Mouse (Mus musculus) limb, embryonic 10.5 days (tissue): Measurements from ENCODE around the gene Ubxn4. TPM values are rescaled to one million over a fixed set of nuclear protein-coding genes. Genes with fewer than 3 reads are reported as not detected.
"Not testable (repeated sequence)": the region's sequence is repeated elsewhere in the genome, so short reads cannot be mapped to it uniquely, and the experiment has no call there.

Experiments used
- DNase-seq: peaks from one replicate; pipeline ENCODE4 v3.0.0-alpha.2; 2017; ENCODE audit warnings: low spot score
- H3K27ac ChIP-seq: fragments of 300-500 bp; sonication (generic); 2 replicates; pipeline ENCODE4 v1.5.1; 2016; ENCODE audit warnings: mild to moderate bottlenecking
- H3K27me3 ChIP-seq: fragments of 300-500 bp; sonication (generic); 2 replicates; pipeline ENCODE4 v1.6.1; 2016; ENCODE audit warnings: low read depth, mild to moderate bottlenecking; ENCODE audit not compliant: poor library complexity, severe bottlenecking
- H3K36me3 ChIP-seq: fragments of 300-500 bp; sonication (generic); 2 replicates; pipeline ENCODE4 v1.6.1; 2016; ENCODE audit warnings: mild to moderate bottlenecking, moderate library complexity
- H3K4me1 ChIP-seq: fragments of 300-500 bp; sonication (generic); 2 replicates; pipeline ENCODE4 v1.6.1; 2016
- H3K4me3 ChIP-seq: fragments of 300-500 bp; sonication (generic); 2 replicates; pipeline ENCODE4 v1.5.1; 2016; ENCODE audit warnings: mild to moderate bottlenecking, moderate library complexity
- H3K9me3 ChIP-seq: fragments of 300-500 bp; sonication (generic); replicated peaks from 2 replicates; pipeline ENCODE4 v1.6.1; 2016; ENCODE audit warnings: mild to moderate bottlenecking
- WGBS: fragments of 180-500 bp; shearing (Covaris S2); methylation state at CpG from one replicate; pipeline ENCODE4 v1.1.7; 2016; 5-methylcytosine and 5-hydroxymethylcytosine counted together
- polyA plus RNA-seq: library from polyadenylated mRNA; unstranded; fragments of >200 nt; fragmentation: Nextera tagmentation; extraction: Ambion mirVana; gene quantifications from 2 replicates; pipeline ENCODE4 v1.2.1, GENCODE M21; 2016

The Ubxn4 gene
- polyA plus RNA-seq = 46.0 and 55.2 TPM in 2 replicates

DNA sequence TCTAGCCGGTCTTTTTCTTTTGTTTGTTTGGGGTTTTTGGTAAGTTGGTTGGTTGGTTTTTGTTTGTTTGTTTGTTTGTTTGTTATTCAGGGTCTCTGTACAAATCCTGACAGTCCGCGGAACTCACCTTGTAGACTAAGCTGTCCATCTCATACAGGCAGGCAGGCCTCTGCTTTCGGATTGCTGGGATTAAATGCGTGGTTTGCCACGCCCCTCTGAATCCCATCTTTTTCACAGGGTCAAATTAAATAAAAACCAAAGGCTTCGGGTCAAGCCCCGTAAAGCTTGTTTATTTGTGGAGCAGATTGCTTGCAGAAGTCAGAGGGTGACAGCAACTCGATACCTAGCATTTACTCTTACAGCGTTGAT, at the start of gene Ubxn4:
Gene Ubxn4 (plus strand): TSS at position 338 of the 369 bp plus-strand sequence.
- no peaks in the 10 kb centered on the region for H3K27me3 ChIP-seq
- WGBS = 13% methylated on average over 10 of the region's 10 CpGs

DNA sequence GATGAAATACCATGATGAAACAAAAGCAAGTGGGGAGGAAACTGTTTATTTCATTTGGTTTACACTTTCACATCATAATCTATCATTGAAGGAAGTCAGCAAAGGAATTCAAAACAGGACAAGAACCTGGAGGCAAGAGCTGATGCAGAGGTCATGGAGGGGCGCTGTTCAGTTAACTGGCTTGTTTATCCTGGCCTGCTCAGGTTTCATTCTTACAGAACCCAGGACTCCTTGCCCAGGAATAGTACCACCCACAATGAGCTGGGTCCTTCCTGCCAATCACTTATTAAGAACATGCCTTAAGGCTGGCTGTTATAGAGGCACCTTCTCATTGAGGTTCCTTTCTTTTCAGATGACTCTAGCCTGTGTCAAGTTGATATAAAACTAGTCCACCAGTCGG, 49.8 kb upstream of the Ubxn4 start:
- DNase-seq = no peak
- peaks cover 73% of the 10 kb centered on the region for H3K36me3 ChIP-seq
- H3K4me3 ChIP-seq = no peak overlapping the region
- 50% methylated on average over 2 of the region's 2 CpGs for WGBS
- H3K27ac ChIP-seq = no peak overlapping the region
- H3K4me1 ChIP-seq = no peaks in the 10 kb centered on the region
- no peaks in the 10 kb centered on the region for H3K27me3 ChIP-seq
- no peaks in the 10 kb centered on the region for H3K9me3 ChIP-seq

More for the DNA sequence above, at the start of gene Ubxn4:
- H3K9me3 ChIP-seq = no peaks in the 10 kb centered on the region
- peaks cover 12% of the 10 kb centered on the region for H3K36me3 ChIP-seq
- peak within 1 kb of the TSS; percentile 87 for H3K4me3 ChIP-seq
- DNase-seq = no peak
- H3K27ac ChIP-seq = peak within 1 kb of the TSS; percentile 96
- peaks cover 6% of the 10 kb centered on the region; the same call in 1 of the 2 replicates for H3K4me1 ChIP-seq

DNA sequence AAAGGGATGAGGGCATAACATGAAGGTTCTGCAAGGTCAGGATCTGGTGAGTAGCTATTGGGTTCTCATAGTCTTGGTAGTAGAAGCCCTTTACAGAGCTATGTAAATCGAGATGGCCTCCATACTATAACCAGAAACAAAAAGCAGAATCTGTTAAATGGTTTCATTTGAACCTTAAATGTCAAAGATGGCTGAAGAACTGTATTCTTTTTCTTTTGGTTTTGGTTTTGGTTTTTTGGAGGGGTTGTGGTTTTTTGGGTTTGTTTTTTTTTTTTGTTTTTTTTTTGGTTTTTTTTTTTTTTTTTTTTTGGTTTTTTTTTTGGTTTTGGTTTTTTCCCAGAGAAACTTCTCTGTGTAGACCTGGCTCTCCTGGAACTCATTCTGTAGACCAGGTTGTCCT, 46.4 kb upstream of the Ubxn4 start:
- Histone ChIP-seq H3K4me3 (no peak overlapping the region), H3K9me3 (no peaks in the 10 kb centered on the region), H3K27me3 (no peaks in the 10 kb centered on the region), H3K4me1 (no peaks in the 10 kb centered on the region), H3K27ac (no peak overlapping the region), H3K36me3 (peaks cover 62% of the 10 kb centered on the region)
- 94% methylated on average over 1 of the region's 1 CpGs for WGBS
- DNase-seq = no peak

DNA sequence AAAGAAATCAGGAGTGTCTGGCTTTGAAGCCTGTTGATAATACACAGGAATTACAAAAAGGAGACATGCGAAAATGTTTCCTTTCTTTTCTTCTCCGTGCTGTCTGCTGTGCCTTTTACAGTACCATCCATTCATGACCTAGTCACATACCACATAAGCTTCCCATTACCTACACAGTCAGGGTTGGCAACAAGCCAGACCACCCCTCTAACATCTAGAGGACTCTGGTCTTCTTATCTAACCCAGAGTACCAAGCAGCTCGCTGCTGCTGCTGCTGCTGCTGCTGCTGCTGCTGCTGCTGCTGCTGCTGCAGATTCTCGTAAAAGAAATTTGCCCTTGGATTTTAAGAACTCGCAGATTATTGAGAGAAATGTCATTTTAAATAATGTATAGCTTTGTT, 30.5 kb upstream of the Ubxn4 start:
- Histone ChIP-seq H3K27ac (no peak overlapping the region), H3K27me3 (no peaks in the 10 kb centered on the region), H3K9me3 (no peaks in the 10 kb centered on the region), H3K4me1 (no peaks in the 10 kb centered on the region), H3K36me3 (peaks cover 64% of the 10 kb centered on the region), H3K4me3 (no peak overlapping the region)
- WGBS = 89% methylated on average over 5 of the region's 5 CpGs
- DNase-seq = no peak

DNA sequence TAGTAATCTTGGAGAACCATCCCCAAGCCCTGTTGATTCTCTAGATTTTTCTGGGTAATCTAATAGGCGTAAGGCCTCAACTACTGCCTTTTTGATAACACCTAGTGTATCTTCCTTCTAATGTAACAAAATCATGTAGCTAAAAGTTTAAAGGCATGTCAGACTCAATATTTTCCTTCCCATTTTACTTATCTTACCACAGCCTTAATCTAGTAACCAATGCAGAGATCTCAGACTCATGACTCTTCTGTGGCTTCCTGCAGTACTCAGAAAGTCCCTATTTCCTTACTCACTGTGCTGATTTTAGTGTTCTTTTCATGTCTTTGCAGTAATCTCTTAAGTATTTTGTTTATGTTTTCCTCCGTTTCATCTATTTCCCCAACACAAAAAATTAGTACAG, 21.9 kb upstream of the Ubxn4 start:
- no peak overlapping the region for H3K4me3 ChIP-seq
- no peaks in the 10 kb centered on the region for H3K4me1 ChIP-seq
- H3K27me3 ChIP-seq = no peaks in the 10 kb centered on the region
- no peaks in the 10 kb centered on the region for H3K9me3 ChIP-seq
- 95% methylated on average over 2 of the region's 2 CpGs for WGBS
- H3K27ac ChIP-seq = no peak overlapping the region
- DNase-seq = no peak
- H3K36me3 ChIP-seq = peaks cover 67% of the 10 kb centered on the region

DNA sequence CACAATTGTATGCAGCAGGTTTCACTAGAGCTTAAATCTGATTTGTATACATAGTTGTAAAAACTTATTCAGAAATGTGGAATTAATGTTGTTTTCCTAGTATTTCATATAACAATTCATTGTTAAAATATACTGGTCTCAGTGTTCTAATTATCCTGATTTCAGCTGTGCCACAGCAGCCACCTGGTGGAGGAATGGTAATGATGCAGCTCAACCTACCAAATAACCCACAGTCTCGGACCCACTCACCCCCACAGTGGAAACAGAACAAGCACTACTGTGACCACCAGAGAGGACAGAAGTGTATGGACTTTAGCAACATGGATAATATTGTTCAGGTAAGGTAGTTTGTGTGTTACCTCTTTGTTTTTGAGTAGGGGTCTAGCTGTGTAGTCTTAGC, 20.5 kb upstream of the Ubxn4 start:
- H3K36me3 ChIP-seq = peaks cover 66% of the 10 kb centered on the region

DNA sequence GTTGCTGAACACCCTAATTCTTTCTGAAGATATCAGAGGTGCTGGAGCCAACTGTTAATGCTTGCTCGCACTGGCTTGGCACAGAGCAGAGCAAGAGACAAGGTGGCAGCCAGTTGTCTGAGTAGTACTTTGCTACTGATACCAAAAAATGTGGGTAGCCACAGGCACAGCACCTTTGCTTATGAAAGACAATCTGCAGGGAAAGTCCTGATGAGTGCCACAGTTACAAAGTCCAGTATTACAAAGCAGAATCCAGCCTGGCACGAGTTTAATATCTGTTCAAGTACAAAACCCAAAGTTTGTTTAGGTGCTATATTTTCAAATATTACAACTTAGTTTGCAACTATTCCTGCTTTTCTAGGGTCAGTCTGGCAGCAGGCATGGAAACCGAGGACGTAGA, 8.6 kb upstream of the Ubxn4 start:
- Histone ChIP-seq H3K4me1 (no peaks in the 10 kb centered on the region), H3K27ac (no peak overlapping the region), H3K36me3 (peaks cover 84% of the 10 kb centered on the region), H3K4me3 (no peak overlapping the region), H3K9me3 (no peaks in the 10 kb centered on the region), H3K27me3 (no peaks in the 10 kb centered on the region)
- WGBS = 98% methylated on average over 4 of the region's 4 CpGs
- no peak for DNase-seq

More for the DNA sequence above, 20.5 kb upstream of the Ubxn4 start:
- DNase-seq = no peak
- H3K4me3 ChIP-seq = no peak overlapping the region
- no peaks in the 10 kb centered on the region for H3K4me1 ChIP-seq
- H3K9me3 ChIP-seq = no peaks in the 10 kb centered on the region
- 84% methylated on average over 1 of the region's 1 CpGs for WGBS
- no peaks in the 10 kb centered on the region for H3K27me3 ChIP-seq
- H3K27ac ChIP-seq = no peak overlapping the region

DNA sequence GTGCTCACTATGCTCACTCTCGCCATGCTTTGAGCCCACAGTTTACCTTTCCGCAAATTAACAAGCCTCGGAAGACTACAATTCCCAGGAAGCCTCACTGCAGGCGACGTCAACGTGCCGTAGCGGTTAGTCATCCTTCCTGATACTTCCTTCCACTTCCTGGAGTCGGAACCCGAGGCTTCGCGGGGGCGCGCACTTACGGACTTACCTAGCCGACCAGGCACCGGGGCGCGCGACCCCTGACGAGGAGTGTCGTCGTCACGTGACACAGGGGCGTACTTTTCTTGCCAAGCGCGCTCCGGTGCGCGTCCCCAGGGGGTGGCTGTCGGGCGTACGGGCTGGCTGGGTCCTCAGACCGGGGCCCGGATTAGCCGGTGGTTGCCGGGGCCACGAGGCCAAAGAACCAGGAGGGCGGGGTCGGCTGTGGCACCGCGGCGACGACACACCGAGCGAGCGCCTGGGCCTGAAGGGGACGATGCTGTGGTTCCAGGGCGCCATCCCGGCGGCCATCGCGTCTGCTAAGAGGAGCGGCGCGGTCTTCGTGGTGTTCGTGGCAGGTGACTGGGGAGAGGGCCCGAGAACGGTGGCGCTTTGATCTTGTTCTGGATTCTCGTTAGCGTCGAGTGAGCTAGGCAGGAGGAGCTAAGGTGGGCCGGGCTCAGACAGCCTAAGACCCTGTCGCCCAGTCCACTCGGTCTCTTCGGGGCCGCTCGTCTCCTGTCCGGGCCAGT, 397 bp downstream of the Ubxn4 start:
- no peaks in the 10 kb centered on the region for H3K27me3 ChIP-seq
- H3K27ac ChIP-seq = peak overlapping the region; percentile 96
- under 1% methylated on average over 71 of the region's 71 CpGs for WGBS

DNA sequence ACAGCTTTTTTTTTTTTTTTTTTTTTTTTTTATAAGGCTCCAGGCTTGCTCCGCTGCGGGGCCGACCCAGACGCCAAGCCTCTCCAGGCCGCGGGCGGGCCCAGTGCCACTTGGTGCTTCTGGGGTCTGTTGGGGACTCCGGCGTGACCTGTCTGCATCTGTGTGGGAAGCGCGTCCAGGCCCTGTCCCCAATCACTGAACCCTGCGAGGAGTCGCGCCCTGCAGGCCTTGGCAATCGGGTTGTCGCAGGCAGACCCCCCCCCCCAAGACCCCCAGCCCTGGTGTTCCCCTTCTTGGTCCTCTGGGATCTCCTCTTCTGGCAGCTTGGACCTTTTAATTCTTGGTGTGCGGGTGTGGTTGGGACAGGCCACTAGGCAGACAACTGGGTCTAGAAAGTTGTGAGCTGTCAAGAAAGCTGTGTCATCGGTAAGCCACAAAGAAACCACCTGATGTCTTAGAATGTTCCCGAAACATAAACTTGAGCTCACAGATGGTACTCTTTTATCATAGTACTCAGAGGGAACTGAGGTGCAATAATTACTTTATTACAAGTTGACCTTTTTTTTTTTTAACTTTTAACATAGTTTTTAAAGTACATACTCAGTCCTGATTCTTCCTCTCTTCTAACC, 1.1 kb downstream of the Ubxn4 start:
- Histone ChIP-seq H3K4me3 (peak overlapping the region; percentile 87), H3K4me1 (peaks cover 6% of the 10 kb centered on the region; the same call in 1 of the 2 replicates), H3K27me3 (no peaks in the 10 kb centered on the region), H3K36me3 (peaks cover 4% of the 10 kb centered on the region; the same call in 1 of the 2 replicates), H3K27ac (peak overlapping the region; percentile 96), H3K9me3 (no peaks in the 10 kb centered on the region)
- WGBS = 2% methylated on average over 19 of the region's 19 CpGs
- peak; percentile 67 for DNase-seq

More for the DNA sequence above, 397 bp downstream of the Ubxn4 start:
- peaks cover 6% of the 10 kb centered on the region; the same call in 1 of the 2 replicates for H3K4me1 ChIP-seq
- peaks cover 9% of the 10 kb centered on the region for H3K36me3 ChIP-seq
- no peaks in the 10 kb centered on the region for H3K9me3 ChIP-seq
- H3K4me3 ChIP-seq = peak overlapping the region; percentile 87
- peak; percentile 99 for DNase-seq

DNA sequence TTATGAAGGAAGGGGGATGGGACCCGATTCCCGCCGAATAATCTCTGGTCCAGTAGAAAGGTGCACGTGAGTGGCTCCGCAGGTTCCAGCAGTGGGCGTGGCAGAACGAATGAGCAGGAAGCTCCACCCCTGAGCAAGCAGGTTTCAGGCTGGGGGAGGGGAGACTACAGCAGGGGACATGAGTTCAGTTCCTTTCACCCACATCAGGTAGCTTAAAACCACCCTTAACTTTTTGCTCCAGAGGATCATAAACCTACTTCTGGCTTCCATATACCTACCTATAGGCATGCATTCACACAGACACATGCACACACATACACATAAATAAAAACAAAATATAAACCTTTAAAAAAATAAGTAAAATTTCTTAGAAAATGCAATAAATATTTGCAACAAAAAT, 23.3 kb downstream of the Ubxn4 start:
- not testable (repeated sequence) for H3K27ac ChIP-seq, H3K9me3 ChIP-seq, DNase-seq, H3K27me3 ChIP-seq, H3K4me1 ChIP-seq, H3K4me3 ChIP-seq
- peaks cover 93% of the 10 kb centered on the region for H3K36me3 ChIP-seq
- 83% methylated on average over 7 of the region's 7 CpGs for WGBS

DNA sequence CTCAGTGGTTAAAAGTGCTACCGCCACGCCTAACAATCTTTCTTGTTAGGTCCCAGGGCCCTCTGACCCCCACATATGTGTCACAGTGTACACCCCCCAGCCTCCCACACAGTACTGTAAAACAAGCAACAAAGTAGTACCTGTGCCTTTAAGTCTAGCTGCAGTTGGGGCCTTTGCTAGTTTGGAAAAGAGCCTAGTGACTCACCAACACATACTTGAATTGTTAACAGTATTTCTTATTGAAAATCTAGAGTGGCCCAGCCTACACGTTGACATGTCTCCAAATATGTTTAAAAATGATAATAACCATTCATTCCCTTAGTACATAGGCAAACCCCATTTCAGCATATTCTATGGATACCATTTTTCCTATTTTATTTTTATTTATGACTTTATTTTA, 27.0 kb downstream of the Ubxn4 start:
- WGBS = 94% methylated on average over 3 of the region's 3 CpGs

DNA sequence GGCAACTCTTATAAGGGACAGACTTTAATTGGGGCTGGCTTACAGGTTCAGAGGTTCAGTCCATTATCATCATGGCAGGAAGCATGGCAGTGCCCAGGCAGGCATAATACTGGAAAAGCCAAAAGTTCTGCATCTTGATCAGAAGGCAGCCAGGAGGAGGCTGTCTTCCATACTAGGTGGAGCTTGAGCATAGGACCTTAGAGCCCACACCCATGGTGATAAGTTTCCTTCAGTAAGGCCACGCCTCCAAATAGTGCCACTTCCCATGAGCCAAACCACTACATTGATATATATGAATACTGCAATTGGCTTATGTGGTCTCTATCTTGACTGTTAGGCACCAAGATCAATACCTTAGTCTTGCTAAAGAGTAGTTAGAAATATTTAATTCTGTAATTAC, 32.1 kb downstream of the Ubxn4 start:
- WGBS = 90% methylated on average over 1 of the region's 1 CpGs
- Histone ChIP-seq H3K27me3 (no peaks in the 10 kb centered on the region), H3K9me3 (no peaks in the 10 kb centered on the region), H3K36me3 (peaks cover 92% of the 10 kb centered on the region), H3K4me1 (no peaks in the 10 kb centered on the region), H3K27ac (no peak overlapping the region), H3K4me3 (no peak overlapping the region)
- DNase-seq = no peak

More for the DNA sequence above, 27.0 kb downstream of the Ubxn4 start:
- peaks cover 96% of the 10 kb centered on the region for H3K36me3 ChIP-seq
- DNase-seq = no peak
- H3K27me3 ChIP-seq = no peaks in the 10 kb centered on the region
- H3K4me3 ChIP-seq = no peak overlapping the region
- H3K4me1 ChIP-seq = no peaks in the 10 kb centered on the region
- H3K27ac ChIP-seq = no peak overlapping the region
- H3K9me3 ChIP-seq = no peaks in the 10 kb centered on the region

DNA sequence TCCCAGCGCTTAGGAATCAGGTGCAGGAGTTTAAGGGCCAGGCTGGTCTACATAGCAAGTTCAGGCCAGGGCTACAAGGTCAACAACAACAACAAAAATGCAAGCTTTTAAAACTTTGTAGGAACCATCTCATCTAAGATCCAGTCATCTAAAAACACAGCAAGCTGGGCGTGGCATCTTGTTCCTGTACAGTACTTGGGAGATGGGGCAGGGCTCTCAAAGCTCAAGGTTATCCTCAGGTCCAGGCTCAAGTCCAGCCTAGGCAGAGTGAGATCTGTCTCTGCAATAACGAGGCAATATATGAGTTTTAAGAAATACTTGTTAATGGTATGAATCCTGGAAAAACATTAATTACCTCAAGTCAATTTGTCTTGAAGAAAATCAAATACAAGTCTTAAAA, 34.8 kb downstream of the Ubxn4 start:
- Histone ChIP-seq H3K4me3 (no peak overlapping the region), H3K27ac (no peak overlapping the region), H3K4me1 (no peaks in the 10 kb centered on the region), H3K9me3 (no peaks in the 10 kb centered on the region), H3K27me3 (no peaks in the 10 kb centered on the region), H3K36me3 (peaks cover 83% of the 10 kb centered on the region)
- no peak for DNase-seq
- 92% methylated on average over 3 of the region's 3 CpGs for WGBS
